Mouse (Mus musculus) embryonic facial prominence, embryonic 14.5 days (tissue): ENCODE measurements around the gene Ehhadh. TPM values are rescaled to one million over a fixed set of nuclear protein-coding genes. Genes with fewer than 3 reads are reported as not detected.
A peak's percentile ranks its signal among the peaks of the same experiment; 100 is the strongest.

Source experiments
- ATAC-seq: fragments of 200-750 bp; cut with Nextera tagmentation; 2 replicates; pipeline ENCODE4 v1.8.0; 2017; ENCODE audit warnings: low read depth, moderate number of reproducible peaks, moderate TSS enrichment
- DNase-seq: peaks from one replicate; pipeline ENCODE4 v3.0.0-alpha.2; 2015; ENCODE audit warnings: low spot score
- H3K27ac ChIP-seq: fragments of 300-500 bp; sonication (generic); replicated peaks from 2 replicates; pipeline ENCODE4 v1.5.1; 2014; ENCODE audit warnings: low read depth, mild to moderate bottlenecking, low read length, moderate library complexity
- H3K27me3 ChIP-seq: fragments of 300-500 bp; sonication (generic); replicated peaks from 2 replicates; pipeline ENCODE4 v1.6.1; 2014; ENCODE audit warnings: low read length; ENCODE audit not compliant: control insufficient read depth, insufficient read depth
- H3K36me3 ChIP-seq: fragments of 300-500 bp; sonication (generic); 2 replicates; pipeline ENCODE4 v1.6.1; 2014; ENCODE audit warnings: low read length, mixed read lengths; ENCODE audit not compliant: control insufficient read depth, insufficient read depth
- H3K4me1 ChIP-seq: fragments of 300-500 bp; sonication (generic); 2 replicates; pipeline ENCODE4 v1.6.1; 2014; ENCODE audit warnings: antibody characterized with exemption, low read length; ENCODE audit not compliant: control insufficient read depth, insufficient read depth
- H3K4me2 ChIP-seq: fragments of 300-500 bp; sonication (generic); 2 replicates; pipeline ENCODE4 v1.6.1; 2014; ENCODE audit warnings: low read depth, mild to moderate bottlenecking, low read length, moderate library complexity, mixed read lengths
- H3K4me3 ChIP-seq: fragments of 300-500 bp; sonication (generic); 2 replicates; pipeline ENCODE4 v1.5.1; 2014; ENCODE audit warnings: low read depth, mild to moderate bottlenecking, low read length
- H3K9ac ChIP-seq: fragments of 300-500 bp; sonication (generic); 2 replicates; pipeline ENCODE4 v1.6.1; 2014; ENCODE audit warnings: low read depth, mild to moderate bottlenecking, low read length, moderate library complexity, mixed read lengths
- H3K9me3 ChIP-seq: fragments of 300-500 bp; sonication (generic); 2 replicates; pipeline ENCODE4 v1.6.1; 2016; ENCODE audit warnings: low read length; ENCODE audit not compliant: control insufficient read depth
- WGBS: fragments of 180-500 bp; shearing (Covaris S2); extraction: QIAGEN DNeasy Blood & Tissue Kit; methylation state at CpG from one replicate; pipeline ENCODE4 v1.1.7; 2014; 5-methylcytosine and 5-hydroxymethylcytosine counted together
- polyA plus RNA-seq: library from polyadenylated mRNA; unstranded; fragments of >200 nt; fragmentation: Nextera tagmentation; extraction: Ambion mirVana; gene quantifications from 2 replicates; pipeline ENCODE4 v1.2.1, GENCODE M21; 2014

Ehhadh gene
- polyA plus RNA-seq, 1 experiment from 2014 or later = 2.2 TPM

- H3K4me3 ChIP-seq = no peak overlapping the region
- no peaks in the 10 kb centered on the region for H3K9me3 ChIP-seq
- DNase-seq = no peak
- no peak overlapping the region for H3K9ac ChIP-seq
- H3K36me3 ChIP-seq = no peaks in the 10 kb centered on the region
- no peak for ATAC-seq
- 85% methylated on average over 4 of the region's 4 CpGs for WGBS
- no peaks in the 10 kb centered on the region for H3K27me3 ChIP-seq
- H3K27ac ChIP-seq = no peak overlapping the region
- H3K4me1 ChIP-seq = no peaks in the 10 kb centered on the region
- H3K4me2 ChIP-seq = no peak overlapping the region
These were observed 8.5 kb downstream of the Ehhadh start for GRCm38 (mm10) chr16:21779149-21779548.

GRCm38 (mm10) chr16:21778293-21778866 lies 9.2 kb downstream of the Ehhadh start:
- Histone ChIP-seq H3K4me3 (peak overlapping the region; percentile 25), H3K27ac (no peak overlapping the region), H3K27me3 (no peaks in the 10 kb centered on the region), H3K9ac (peak overlapping the region; percentile 37; the same call in 1 of the 2 replicates), H3K36me3 (no peaks in the 10 kb centered on the region), H3K4me2 (peak overlapping the region; percentile 35), H3K4me1 (no peaks in the 10 kb centered on the region), H3K9me3 (no peaks in the 10 kb centered on the region)
- no peak for ATAC-seq
- DNase-seq = peak; percentile 28
- WGBS = 42% methylated on average over 3 of the region's 3 CpGs

DNA sequence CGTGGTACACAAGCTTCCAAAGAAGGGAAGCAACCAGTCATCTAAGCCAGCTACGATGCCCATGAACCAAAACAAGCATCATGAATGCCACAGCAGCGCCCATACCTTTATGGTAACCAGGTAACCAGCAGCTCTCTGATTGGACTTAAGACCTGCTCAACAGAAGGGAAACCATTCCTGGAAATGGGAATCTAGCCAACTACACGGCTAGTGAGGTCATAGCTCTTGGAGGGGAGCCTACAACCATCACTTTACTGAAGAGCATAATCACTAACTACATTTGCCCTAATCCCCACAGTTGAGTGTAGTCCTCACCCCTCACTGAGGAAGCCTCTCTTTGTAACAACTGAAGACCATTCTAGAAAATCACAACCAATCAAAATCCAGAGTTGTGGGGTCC lies 12.9 kb downstream of the Ehhadh start:
- Histone ChIP-seq H3K36me3 (no peaks in the 10 kb centered on the region), H3K9ac (no peak overlapping the region), H3K4me1 (no peaks in the 10 kb centered on the region), H3K4me2 (no peak overlapping the region), H3K4me3 (no peak overlapping the region), H3K27ac (no peak overlapping the region), H3K9me3 (no peaks in the 10 kb centered on the region), H3K27me3 (no peaks in the 10 kb centered on the region)
- ATAC-seq (no peak), DNase-seq (no peak)
- WGBS = 87% methylated on average over 4 of the region's 4 CpGs

DNA sequence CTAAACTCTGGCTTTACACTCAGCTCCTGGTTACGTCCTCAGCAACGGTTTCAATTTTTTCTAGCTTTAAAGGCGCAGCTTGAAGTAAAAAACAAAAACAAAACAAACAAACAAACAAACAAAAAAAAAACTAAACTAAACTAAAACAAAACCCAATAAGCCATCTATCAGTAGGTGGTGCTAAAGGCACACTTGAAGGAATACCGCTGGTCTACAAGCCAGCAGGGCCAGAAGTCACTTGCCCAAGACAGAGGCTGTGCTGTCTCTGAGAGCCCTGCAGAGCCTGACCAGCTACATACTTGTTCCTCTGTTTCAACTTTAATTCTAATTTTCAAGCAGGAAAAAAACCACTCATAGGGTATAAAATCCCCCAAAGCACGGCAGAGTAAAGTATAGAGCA lies 17.9 kb downstream of the Ehhadh start:
- Histone ChIP-seq H3K9me3 (no peaks in the 10 kb centered on the region), H3K9ac (no peak overlapping the region), H3K27me3 (no peaks in the 10 kb centered on the region), H3K4me1 (no peaks in the 10 kb centered on the region), H3K36me3 (peaks cover 5% of the 10 kb centered on the region; the same call in 1 of the 2 replicates), H3K27ac (no peak overlapping the region), H3K4me2 (no peak overlapping the region), H3K4me3 (no peak overlapping the region)
- ATAC-seq = no peak
- 71% methylated on average over 5 of the region's 5 CpGs for WGBS
- peak; percentile 19 for DNase-seq

GRCm38 (mm10) chr16:21768255-21768654 lies 19.4 kb downstream of the Ehhadh start:
- ATAC-seq = no peak
- H3K4me3 ChIP-seq = no peak overlapping the region

GRCm38 (mm10) chr16:21758447-21758846 lies 29.2 kb downstream of the Ehhadh start:
- Histone ChIP-seq H3K4me2 (no peak overlapping the region), H3K36me3 (0 out of 2 replicates have a peak, but pooled peaks cover 13% of the 10 kb centered on the region), H3K27ac (no peak overlapping the region), H3K9me3 (0 out of 2 replicates have a peak, but pooled peaks cover 4% of the 10 kb centered on the region), H3K4me1 (no peaks in the 10 kb centered on the region), H3K27me3 (no peaks in the 10 kb centered on the region), H3K4me3 (no peak overlapping the region), H3K9ac (no peak overlapping the region)
- ATAC-seq (no peak), DNase-seq (no peak)
- 78% methylated on average over 1 of the region's 1 CpGs for WGBS

More at GRCm38 (mm10) chr16:21768255-21768654, 19.4 kb downstream of the Ehhadh start:
- no peaks in the 10 kb centered on the region for H3K9me3 ChIP-seq
- H3K4me2 ChIP-seq = no peak overlapping the region
- 81% methylated on average over 3 of the region's 3 CpGs for WGBS
- H3K36me3 ChIP-seq = peaks cover 5% of the 10 kb centered on the region; the same call in 1 of the 2 replicates
- no peaks in the 10 kb centered on the region for H3K27me3 ChIP-seq
- DNase-seq = no peak
- H3K27ac ChIP-seq = no peak overlapping the region
- H3K4me1 ChIP-seq = no peaks in the 10 kb centered on the region
- H3K9ac ChIP-seq = no peak overlapping the region

- 88% methylated on average over 6 of the region's 6 CpGs for WGBS
- no peak overlapping the region for H3K27ac ChIP-seq
- no peaks in the 10 kb centered on the region for H3K27me3 ChIP-seq
- no peak overlapping the region for H3K4me2 ChIP-seq
- no peaks in the 10 kb centered on the region for H3K36me3 ChIP-seq
- DNase-seq = no peak
- H3K4me1 ChIP-seq = no peaks in the 10 kb centered on the region
- no peak for ATAC-seq
- H3K9me3 ChIP-seq = no peaks in the 10 kb centered on the region
- H3K4me3 ChIP-seq = no peak overlapping the region
- H3K9ac ChIP-seq = no peak overlapping the region
These were observed 44.2 kb downstream of the Ehhadh start for GRCm38 (mm10) chr16:21743401-21743800.

DNA sequence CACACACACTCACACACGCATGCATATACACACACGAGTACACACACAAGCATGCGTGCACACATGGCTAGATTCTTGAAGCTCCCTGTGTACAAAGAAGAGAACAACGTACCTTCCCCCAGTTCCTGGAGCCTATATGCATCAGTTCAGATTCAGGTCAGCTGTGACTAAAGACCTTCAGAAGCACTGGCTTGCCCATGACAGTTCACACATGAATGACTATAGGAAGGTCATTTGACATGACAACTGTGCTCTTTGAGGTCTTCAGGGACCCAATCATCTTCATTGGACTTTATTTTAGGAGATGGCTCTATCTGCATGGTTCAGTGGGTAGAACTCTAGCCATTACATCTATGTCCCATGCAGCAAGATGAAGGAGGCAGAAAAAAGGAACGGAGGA lies 44.7 kb downstream of the Ehhadh start:
- Histone ChIP-seq H3K4me2 (no peak overlapping the region), H3K4me3 (no peak overlapping the region), H3K36me3 (no peaks in the 10 kb centered on the region), H3K9ac (no peak overlapping the region), H3K9me3 (no peaks in the 10 kb centered on the region), H3K27me3 (no peaks in the 10 kb centered on the region), H3K27ac (no peak overlapping the region), H3K4me1 (no peaks in the 10 kb centered on the region)
- DNase-seq (peak; percentile 36), ATAC-seq (no peak; the same call in 1 of the 2 replicates)
- WGBS = 90% methylated on average over 5 of the region's 5 CpGs

- no peaks in the 10 kb centered on the region for H3K27me3 ChIP-seq
- no peak overlapping the region for H3K27ac ChIP-seq
- H3K36me3 ChIP-seq = no peaks in the 10 kb centered on the region
- ATAC-seq (no peak), DNase-seq (no peak)
- H3K4me3 ChIP-seq = no peak overlapping the region
- no peak overlapping the region for H3K4me2 ChIP-seq
- no peak overlapping the region for H3K9ac ChIP-seq
- H3K4me1 ChIP-seq = no peaks in the 10 kb centered on the region
- no peaks in the 10 kb centered on the region for H3K9me3 ChIP-seq
- 87% methylated on average over 5 of the region's 5 CpGs for WGBS
These were observed 45.3 kb downstream of the Ehhadh start for GRCm38 (mm10) chr16:21742191-21742870.
